Mouse (Mus musculus) erythroblast, embryonic 14.5 days (primary cell): ENCODE data around the gene Nav3.

Experiments
- GATA1 ChIP-seq: IDR thresholded peaks from 2 replicates; pipeline ENCODE4 v1.6.1; 2012; ENCODE audit warnings: low read length, inconsistent platforms, mixed read lengths
- TAL1 ChIP-seq: IDR thresholded peaks from 3 replicates; pipeline ENCODE4 v1.6.1; 2012; ENCODE audit warnings: low read length, inconsistent platforms, mixed read lengths

- TF ChIP-seq GATA1 (no peak), TAL1 (no peak)
Observed at GRCm38 (mm10) chr10:110158122-110158521, 297.9 kb downstream of the Nav3 start.
